Mouse (Mus musculus): ENCODE measurements around the gene Sap18b.
"Not testable (repeated sequence)": the region's sequence is repeated elsewhere in the genome, so short reads cannot be mapped to it uniquely, and the experiment has no call there.

Gene Sap18b

GRCm38 (mm10) chr8:95825162-95825561 is at the start of gene Sap18b:
Gene Sap18b, plus strand, starts transcription at chr8:95825346.
- DNase-seq (ENCODE audit: inconsistent age in 2 of 2, low spot score in 1 of 2), result not testable (repeated sequence)

GRCm38 (mm10) chr8:95781085-95781484 is 44.1 kb upstream of the Sap18b start:
- no peak for DNase-seq (ENCODE audit: inconsistent age in 2 of 2, low spot score in 1 of 2)

GRCm38 (mm10) chr8:95781775-95782174 is 43.4 kb upstream of the Sap18b start:
- no peak for DNase-seq (ENCODE audit: inconsistent age in 2 of 2, low spot score in 1 of 2)

GRCm38 (mm10) chr8:95782628-95783027 is 42.5 kb upstream of the Sap18b start:
- no peak for DNase-seq (ENCODE audit: inconsistent age in 2 of 2, low spot score in 1 of 2)

- DNase-seq (ENCODE audit: inconsistent age in 2 of 2, low spot score in 1 of 2), result peak; percentile 34 to 68
Observed at GRCm38 (mm10) chr8:95785591-95785990, 39.6 kb upstream of the Sap18b start.

- not testable (repeated sequence) for DNase-seq (ENCODE audit: inconsistent age in 2 of 2, low spot score in 1 of 2)
Observed at GRCm38 (mm10) chr8:95795333-95796061, 29.6 kb upstream of the Sap18b start.

GRCm38 (mm10) chr8:95799117-95799516 is 26.0 kb upstream of the Sap18b start:
- DNase-seq (ENCODE audit: inconsistent age in 2 of 2, low spot score in 1 of 2), result peak in 1 of 2 experiments; percentile 28

GRCm38 (mm10) chr8:95799891-95800290 is 25.3 kb upstream of the Sap18b start:
- no peak for DNase-seq (ENCODE audit: inconsistent age in 2 of 2, low spot score in 1 of 2)

- DNase-seq (ENCODE audit: inconsistent age in 2 of 2, low spot score in 1 of 2), result peak in 1 of 2 experiments; percentile 21
Observed at GRCm38 (mm10) chr8:95800353-95800752, 24.8 kb upstream of the Sap18b start.

GRCm38 (mm10) chr8:95801476-95802064 is 23.6 kb upstream of the Sap18b start:
- DNase-seq (ENCODE audit: inconsistent age in 2 of 2, low spot score in 1 of 2), result peak in 1 of 2 experiments; percentile 16

GRCm38 (mm10) chr8:95802231-95802630 is 22.9 kb upstream of the Sap18b start:
- no peak for DNase-seq (ENCODE audit: inconsistent age in 2 of 2, low spot score in 1 of 2)

GRCm38 (mm10) chr8:95805482-95805881 is 19.7 kb upstream of the Sap18b start:
- no peak for DNase-seq (ENCODE audit: inconsistent age in 2 of 2, low spot score in 1 of 2)

GRCm38 (mm10) chr8:95806461-95807191 is 18.5 kb upstream of the Sap18b start:
- peak in 1 of 2 experiments; percentile 73 for DNase-seq (ENCODE audit: inconsistent age in 2 of 2, low spot score in 1 of 2)

- DNase-seq (ENCODE audit: inconsistent age in 2 of 2, low spot score in 1 of 2), result peak; percentile 98 to 99
Observed at GRCm38 (mm10) chr8:95807331-95807843, 17.8 kb upstream of the Sap18b start, which contains the start of gene Cnot1. Gene Cnot1, minus strand, starts transcription at chr8:95807464.

GRCm38 (mm10) chr8:95807861-95808260 is 17.3 kb upstream of the Sap18b start:
- peak; percentile 94 to 97 for DNase-seq (ENCODE audit: inconsistent age in 2 of 2, low spot score in 1 of 2)

- DNase-seq (ENCODE audit: inconsistent age in 2 of 2, low spot score in 1 of 2), result no peak
Observed at GRCm38 (mm10) chr8:95808631-95809030, 16.5 kb upstream of the Sap18b start.

- DNase-seq (ENCODE audit: inconsistent age in 2 of 2, low spot score in 1 of 2), result no peak
Observed at GRCm38 (mm10) chr8:95809116-95809515, 16.0 kb upstream of the Sap18b start.

GRCm38 (mm10) chr8:95810184-95810591 is 15.0 kb upstream of the Sap18b start:
- no peak for DNase-seq (ENCODE audit: inconsistent age in 2 of 2, low spot score in 1 of 2)

GRCm38 (mm10) chr8:95816044-95816708 is 9.0 kb upstream of the Sap18b start:
- no peak for DNase-seq (ENCODE audit: inconsistent age in 2 of 2, low spot score in 1 of 2)

- DNase-seq (ENCODE audit: inconsistent age in 2 of 2, low spot score in 1 of 2), result no peak
Observed at GRCm38 (mm10) chr8:95817597-95817996, 7.5 kb upstream of the Sap18b start.

- DNase-seq (ENCODE audit: inconsistent age in 2 of 2, low spot score in 1 of 2), result no peak
Observed at GRCm38 (mm10) chr8:95818211-95818610, 6.9 kb upstream of the Sap18b start.

Measured in adrenal gland, adult (tissue).